Mouse (Mus musculus): ENCODE data around the gene Armcx4.
"Not testable (repeated sequence)": the region's sequence is repeated elsewhere in the genome, so short reads cannot be mapped to it uniquely, and the experiment has no call there.

The Armcx4 gene

GRCm38 (mm10) chrX:134686267-134686666, at the start of gene Armcx4:
Armcx4 (plus strand) TSS chrX:134686519.
- in situ Hi-C loops (cut with MboI, MseI) = no loop called here

- in situ Hi-C loops (cut with MboI, MseI) = no loop called here
Observed at GRCm38 (mm10) chrX:134641000-134641760, 45.1 kb upstream of the Armcx4 start.

- in situ Hi-C loops (cut with MboI, MseI) = no loop called here
Observed at GRCm38 (mm10) chrX:134646338-134646737, 40.0 kb upstream of the Armcx4 start.

GRCm38 (mm10) chrX:134647421-134647820, 38.9 kb upstream of the Armcx4 start:
- in situ Hi-C loops (cut with MboI, MseI) = no loop called here

- in situ Hi-C loops (cut with MboI, MseI) = no loop called here
Observed at GRCm38 (mm10) chrX:134648031-134648692, 38.2 kb upstream of the Armcx4 start.

GRCm38 (mm10) chrX:134652061-134652460, 34.3 kb upstream of the Armcx4 start:
- in situ Hi-C loops (cut with MboI, MseI) = no loop called here

- in situ Hi-C loops (cut with MboI, MseI) = no loop called here
Observed at GRCm38 (mm10) chrX:134661586-134661985, 24.7 kb upstream of the Armcx4 start.

- in situ Hi-C loops (cut with MboI, MseI) = no loop called here
Observed at GRCm38 (mm10) chrX:134675022-134675421, 11.3 kb upstream of the Armcx4 start.

GRCm38 (mm10) chrX:134675959-134676358, 10.4 kb upstream of the Armcx4 start:
- in situ Hi-C loops (cut with MboI, MseI) = no loop called here

GRCm38 (mm10) chrX:134684936-134685335, 1.4 kb upstream of the Armcx4 start:
- in situ Hi-C loops (cut with MboI, MseI) = no loop called here

- in situ Hi-C loops (cut with MboI, MseI) = no loop called here
Observed at GRCm38 (mm10) chrX:134686739-134687171, 436 bp downstream of the Armcx4 start.

- in situ Hi-C loops (cut with MboI, MseI) = no loop called here
Observed at GRCm38 (mm10) chrX:134689676-134690075, 3.4 kb downstream of the Armcx4 start.

GRCm38 (mm10) chrX:134690871-134691539, 4.7 kb downstream of the Armcx4 start:
- in situ Hi-C loops (cut with MboI, MseI) = no loop called here

GRCm38 (mm10) chrX:134691540-134691935, 5.2 kb downstream of the Armcx4 start:
- in situ Hi-C loops (cut with MboI, MseI) = no loop called here

GRCm38 (mm10) chrX:134716863-134717262, 30.5 kb downstream of the Armcx4 start:
- in situ Hi-C loops (cut with MboI, MseI) = no loop called here

GRCm38 (mm10) chrX:134717752-134718308, 31.5 kb downstream of the Armcx4 start, which contains the start of gene Armcx1:
Armcx1 (plus strand) TSS chrX:134717963.
- in situ Hi-C loops (cut with MboI, MseI) = no loop called here

- in situ Hi-C loops (cut with MboI, MseI) = no loop called here
Observed at GRCm38 (mm10) chrX:134718524-134718923, 32.2 kb downstream of the Armcx4 start.

- in situ Hi-C loops (cut with MboI, MseI) = not testable (repeated sequence)
Observed at GRCm38 (mm10) chrX:134723762-134724161, 37.4 kb downstream of the Armcx4 start.

- in situ Hi-C loops (cut with MboI, MseI) = loop anchor here (5.0 kb wide), 1 partner anchor 198 kb away; no protein-coding TSS in a partner anchor
Observed at GRCm38 (mm10) chrX:134729778-134730177, 43.5 kb downstream of the Armcx4 start.

GRCm38 (mm10) chrX:134737796-134738195, 51.5 kb downstream of the Armcx4 start:
- in situ Hi-C loops (cut with MboI, MseI) = no loop called here

GRCm38 (mm10) chrX:134739160-134739559, 52.8 kb downstream of the Armcx4 start:
- in situ Hi-C loops (cut with MboI, MseI) = no loop called here

- in situ Hi-C loops (cut with MboI, MseI) = no loop called here
Observed at GRCm38 (mm10) chrX:134741862-134742261, 55.5 kb downstream of the Armcx4 start.
